Mouse (Mus musculus) limb, embryonic 15.5 days (tissue): ENCODE measurements around the gene Pcp4l1. TPM values are rescaled to one million over a fixed set of nuclear protein-coding genes. Genes with fewer than 3 reads are reported as not detected.
"Not testable (repeated sequence)": the region's sequence is repeated elsewhere in the genome, so short reads cannot be mapped to it uniquely, and the experiment has no call there.

Source experiments
- ATAC-seq: fragments of 200-750 bp; cut with Nextera tagmentation; 2 replicates; pipeline ENCODE4 v1.8.0; 2017; ENCODE audit warnings: low read depth, moderate TSS enrichment; ENCODE audit not compliant: insufficient number of reproducible peaks, low FRiP score, low TSS enrichment
- H3K27ac ChIP-seq: fragments of 300-500 bp; sonication (generic); 2 replicates; pipeline ENCODE4 v1.5.1; 2015; ENCODE audit warnings: moderate library complexity, mild to moderate bottlenecking, inconsistent platforms
- H3K27me3 ChIP-seq: fragments of 300-500 bp; sonication (generic); 2 replicates; pipeline ENCODE4 v1.6.1; 2015; ENCODE audit warnings: inconsistent platforms
- H3K36me3 ChIP-seq: fragments of 300-500 bp; sonication (generic); 2 replicates; pipeline ENCODE4 v1.6.1; 2015; ENCODE audit warnings: inconsistent platforms
- H3K4me1 ChIP-seq: fragments of 300-500 bp; sonication (generic); 2 replicates; pipeline ENCODE4 v1.6.1; 2015; ENCODE audit warnings: inconsistent platforms
- H3K4me2 ChIP-seq: fragments of 300-500 bp; sonication (generic); 2 replicates; pipeline ENCODE4 v1.6.1; 2015; ENCODE audit warnings: mild to moderate bottlenecking, inconsistent platforms
- H3K4me3 ChIP-seq: fragments of 300-500 bp; sonication (generic); 2 replicates; pipeline ENCODE4 v1.5.1; 2015; ENCODE audit warnings: mild to moderate bottlenecking, inconsistent platforms
- H3K9ac ChIP-seq: fragments of 300-500 bp; sonication (generic); 2 replicates; pipeline ENCODE4 v1.6.1; 2015; ENCODE audit warnings: inconsistent platforms
- H3K9me3 ChIP-seq: fragments of 300-500 bp; sonication (generic); 2 replicates; pipeline ENCODE4 v1.6.1; 2016; ENCODE audit warnings: inconsistent platforms
- WGBS: fragments of 180-500 bp; shearing (Covaris S2); methylation state at CpG from one replicate; pipeline ENCODE4 v1.1.7; 2015; 5-methylcytosine and 5-hydroxymethylcytosine counted together
- polyA plus RNA-seq: library from polyadenylated mRNA; unstranded; fragments of >200 nt; fragmentation: Nextera tagmentation; extraction: Ambion mirVana; gene quantifications from 2 replicates; pipeline ENCODE4 v1.2.1, GENCODE M21; 2015

The Pcp4l1 gene
- polyA plus RNA-seq, 1 experiment from 2014 or later = 5.8 TPM

DNA sequence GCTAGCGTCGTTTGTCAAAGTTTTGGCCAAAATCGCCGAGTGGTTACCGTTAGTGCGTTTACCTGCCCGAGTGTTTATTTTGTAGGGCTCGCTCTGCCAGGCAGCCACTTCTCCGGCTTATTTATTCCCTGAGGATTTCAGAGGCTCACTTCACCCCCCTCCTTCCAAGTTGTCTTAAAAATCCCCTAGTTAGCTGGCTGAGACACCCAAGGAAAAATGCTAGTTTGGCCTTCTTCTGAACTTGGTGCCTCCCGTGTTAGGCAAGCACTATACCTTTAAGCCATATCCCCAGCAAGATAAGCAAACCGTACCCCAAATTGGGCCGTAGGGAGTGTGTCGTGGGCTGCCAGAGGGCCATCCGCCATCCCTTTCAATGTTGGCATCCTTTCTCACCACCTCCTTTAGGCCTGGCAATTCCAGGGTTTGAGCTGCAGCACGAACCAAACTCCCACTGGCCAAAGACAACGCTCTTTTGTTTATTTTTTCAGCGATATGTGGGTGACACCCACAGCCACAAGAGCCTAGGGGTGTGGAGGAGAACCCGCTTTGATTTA is 45.2 kb downstream of the Pcp4l1 start:
- H3K36me3 ChIP-seq = peaks cover 2% of the 10 kb centered on the region; the same call in 1 of the 2 replicates
- ATAC-seq = no peak
- WGBS = 3% methylated on average over 18 of the region's 18 CpGs

DNA sequence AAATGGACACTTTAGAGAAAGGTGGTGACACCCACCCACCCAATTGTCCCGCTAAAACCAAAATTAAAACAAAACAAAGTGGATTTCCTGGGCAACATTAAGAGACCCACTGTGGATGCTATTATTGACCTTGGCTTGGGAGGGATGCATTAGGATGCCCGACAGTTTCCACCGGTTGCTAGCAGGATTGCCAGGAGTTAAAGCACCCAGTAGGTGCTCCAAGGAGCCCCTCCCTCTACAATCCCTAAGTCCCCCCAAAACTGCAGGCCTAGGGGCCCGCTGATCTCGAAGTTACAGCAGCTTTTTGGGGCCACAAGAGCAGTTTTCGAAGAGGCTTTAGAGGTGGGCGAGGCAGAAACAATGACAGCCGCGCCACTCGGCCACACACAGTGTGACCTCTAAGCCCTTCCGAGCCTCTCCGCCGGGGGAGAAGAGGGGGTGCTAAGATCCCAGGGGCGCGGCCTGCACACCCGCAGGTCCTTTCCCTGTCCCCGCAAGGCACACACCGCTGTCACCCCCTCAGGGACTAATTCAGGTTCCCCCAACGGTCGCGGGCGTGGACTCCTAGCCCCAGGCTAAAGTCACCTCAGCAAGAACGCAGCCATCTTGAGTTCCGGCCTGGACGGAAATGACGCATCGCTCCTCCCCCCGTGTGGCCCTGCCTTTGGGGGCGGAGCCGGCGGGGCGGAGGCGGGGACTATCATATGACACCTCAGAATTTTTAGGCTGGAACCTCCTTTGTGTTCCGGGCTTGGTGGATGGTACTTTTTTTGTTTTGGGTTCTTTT is 45.9 kb downstream of the Pcp4l1 start, which contains the start of the genes Sdhc and Mpz:
Sdhc (minus strand) TSS at position 630 of the 787 bp plus-strand sequence.
Mpz (plus strand) TSS at position 738 of the 787 bp plus-strand sequence.
- H3K36me3 ChIP-seq = peaks cover 8% of the 10 kb centered on the region; the same call in 1 of the 2 replicates
- peak; percentile 93 for ATAC-seq
- under 1% methylated on average over 34 of the region's 34 CpGs for WGBS
- H3K9ac ChIP-seq = peak within 1 kb of the TSS; percentile 90
- H3K4me2 ChIP-seq = peak within 1 kb of the TSS; percentile 85
- no peaks in the 10 kb centered on the region for H3K27me3 ChIP-seq
- H3K4me3 ChIP-seq = peak within 1 kb of the TSS; percentile 99
- H3K9me3 ChIP-seq = no peaks in the 10 kb centered on the region
- H3K27ac ChIP-seq = peak within 1 kb of the TSS; percentile 90
- peaks cover 14% of the 10 kb centered on the region for H3K4me1 ChIP-seq

More for the DNA sequence above, 45.2 kb downstream of the Pcp4l1 start:
- Histone ChIP-seq H3K27me3 (peaks cover 3% of the 10 kb centered on the region), H3K4me1 (peaks cover 14% of the 10 kb centered on the region), H3K27ac (peak overlapping the region; percentile 90), H3K9me3 (no peaks in the 10 kb centered on the region), H3K4me3 (peak overlapping the region; percentile 99), H3K9ac (peak overlapping the region; percentile 90), H3K4me2 (peak overlapping the region; percentile 85)

DNA sequence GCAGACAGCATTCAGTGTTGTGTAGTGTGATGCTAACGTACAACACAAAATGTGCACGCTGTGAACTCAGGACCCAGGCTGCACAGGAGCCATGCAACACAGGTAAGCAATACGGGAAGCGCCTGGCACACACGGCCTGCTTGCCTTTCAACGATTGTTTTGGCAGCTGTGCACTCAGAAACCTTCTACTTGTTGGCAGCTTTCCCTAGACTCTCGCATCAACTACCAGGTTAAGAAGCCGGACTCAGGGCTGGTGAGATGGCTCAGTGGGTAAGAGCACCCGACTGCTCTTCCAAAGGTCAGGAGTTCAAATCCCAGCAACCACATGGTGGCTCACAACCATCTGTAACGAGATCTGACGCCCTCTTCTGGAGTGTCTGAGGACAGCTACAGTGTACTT is 53.1 kb downstream of the Pcp4l1 start:
- H3K4me2 ChIP-seq, H3K9me3 ChIP-seq, H3K9ac ChIP-seq, H3K27me3 ChIP-seq, H3K4me3 ChIP-seq, H3K27ac ChIP-seq, ATAC-seq, H3K4me1 ChIP-seq: not testable (repeated sequence)
- H3K36me3 ChIP-seq = peaks cover 61% of the 10 kb centered on the region
- WGBS = 75% methylated on average over 11 of the region's 11 CpGs

DNA sequence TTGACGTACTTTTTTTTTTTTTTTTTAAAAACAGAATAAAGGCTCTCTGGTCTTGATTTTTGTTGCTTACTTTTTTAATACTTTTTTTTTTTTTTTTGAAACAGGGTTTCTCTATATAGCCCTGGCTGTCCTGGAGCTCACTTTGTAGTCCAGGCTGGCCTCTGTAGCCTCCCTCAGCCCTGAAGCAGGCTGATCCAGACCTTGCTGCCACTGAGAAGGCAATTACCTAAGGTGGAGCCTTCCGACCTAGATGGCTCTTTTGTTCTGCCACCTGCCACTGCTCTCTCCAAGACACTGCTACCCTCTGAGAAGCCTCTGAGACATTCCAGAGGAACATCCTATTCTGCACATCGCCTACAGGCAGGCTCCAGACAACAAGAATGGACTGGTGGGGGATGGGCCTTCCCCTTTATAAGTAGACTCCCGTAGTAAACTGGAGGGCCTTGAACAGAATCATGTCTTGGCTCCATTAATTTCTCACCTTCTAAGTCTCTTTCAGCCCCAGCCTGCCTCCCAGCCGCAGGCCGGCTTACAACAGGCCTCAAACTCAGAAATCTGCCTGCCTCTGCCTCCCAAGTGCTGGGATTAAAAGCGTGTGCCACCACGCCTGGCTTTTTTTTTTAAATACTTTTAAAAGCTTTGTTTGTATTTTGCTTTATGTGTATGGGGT is 58.4 kb downstream of the Pcp4l1 start:
- H3K4me1 ChIP-seq, H3K27ac ChIP-seq, H3K9ac ChIP-seq, H3K4me2 ChIP-seq, ATAC-seq, H3K9me3 ChIP-seq, H3K4me3 ChIP-seq, H3K27me3 ChIP-seq: not testable (repeated sequence)
- 87% methylated on average over 8 of the region's 8 CpGs for WGBS
- peaks cover 78% of the 10 kb centered on the region for H3K36me3 ChIP-seq

DNA sequence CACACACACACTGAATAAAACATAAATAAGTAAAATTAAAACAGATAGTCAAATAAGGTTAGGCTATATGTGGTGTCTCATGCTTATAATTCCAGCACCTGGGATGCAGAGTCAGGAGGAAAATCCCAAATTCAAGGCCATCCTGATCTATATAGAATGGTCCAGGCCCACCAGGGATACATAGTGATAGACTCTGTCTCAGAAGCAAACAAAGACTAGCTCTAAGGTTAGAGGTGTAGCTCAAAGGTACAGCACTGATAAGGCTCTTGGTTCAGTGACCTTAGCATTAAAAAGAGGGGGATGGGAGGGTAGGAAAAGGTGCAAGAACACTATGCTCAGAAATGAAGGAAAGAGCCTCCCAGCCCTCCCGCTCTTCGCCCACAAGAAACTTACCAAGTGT is 60.5 kb downstream of the Pcp4l1 start:
- H3K4me2 ChIP-seq = no peak overlapping the region
- H3K27me3 ChIP-seq = no peaks in the 10 kb centered on the region
- 96% methylated on average over 2 of the region's 2 CpGs for WGBS
- ATAC-seq = no peak
- no peak overlapping the region for H3K9ac ChIP-seq
- H3K4me1 ChIP-seq = no peaks in the 10 kb centered on the region
- H3K36me3 ChIP-seq = peaks cover 76% of the 10 kb centered on the region
- no peak overlapping the region for H3K4me3 ChIP-seq
- H3K27ac ChIP-seq = no peak overlapping the region
- H3K9me3 ChIP-seq = no peaks in the 10 kb centered on the region

DNA sequence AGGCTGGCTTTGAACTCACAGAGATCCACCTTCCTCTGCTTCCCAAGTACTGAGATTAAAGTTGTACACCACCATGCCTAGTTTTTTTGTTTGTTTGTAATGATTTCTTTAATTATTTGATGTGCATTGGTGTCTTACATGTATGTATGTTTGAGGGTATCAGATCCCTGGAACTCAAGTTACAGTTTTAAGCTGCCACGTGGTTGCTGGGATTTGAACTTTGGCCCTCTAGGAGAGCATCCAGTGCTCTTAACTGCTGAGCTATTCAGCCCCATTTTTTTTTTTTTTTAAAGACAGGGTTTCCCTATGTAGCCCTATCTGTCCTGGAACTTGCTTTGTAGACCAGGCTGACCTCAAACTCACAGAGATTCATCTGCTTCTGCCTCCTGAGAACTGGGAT is 65.1 kb downstream of the Pcp4l1 start:
- H3K36me3 ChIP-seq = peaks cover 72% of the 10 kb centered on the region
- H3K27me3 ChIP-seq = no peaks in the 10 kb centered on the region
- no peaks in the 10 kb centered on the region for H3K4me1 ChIP-seq
- no peak for ATAC-seq
- no peak overlapping the region for H3K4me3 ChIP-seq
- 81% methylated on average over 1 of the region's 1 CpGs for WGBS
- no peak overlapping the region for H3K27ac ChIP-seq
- no peak overlapping the region for H3K4me2 ChIP-seq
- no peaks in the 10 kb centered on the region for H3K9me3 ChIP-seq
- no peak overlapping the region for H3K9ac ChIP-seq

DNA sequence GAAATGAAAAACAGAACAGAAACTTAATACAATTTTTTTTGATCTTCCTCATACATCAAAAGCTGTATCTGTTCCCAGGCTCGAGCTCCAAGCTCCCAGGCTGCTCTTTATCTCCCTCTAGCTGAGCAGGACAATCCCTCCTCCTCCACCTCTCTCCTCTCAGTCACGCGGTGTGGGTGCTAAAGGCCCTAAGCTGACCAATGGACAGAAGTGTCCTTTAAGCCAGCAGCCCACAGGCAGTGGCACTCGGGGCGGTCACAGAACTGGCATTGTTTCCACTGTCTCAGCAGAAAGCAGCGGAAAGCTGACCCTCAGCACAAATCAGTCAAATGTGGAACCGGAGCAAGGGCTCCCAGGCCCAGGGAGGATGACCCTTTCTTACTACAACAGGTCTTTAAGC is 66.8 kb downstream of the Pcp4l1 start:
- WGBS = 71% methylated on average over 7 of the region's 7 CpGs
- peaks cover 57% of the 10 kb centered on the region for H3K36me3 ChIP-seq
- ATAC-seq = no peak

DNA sequence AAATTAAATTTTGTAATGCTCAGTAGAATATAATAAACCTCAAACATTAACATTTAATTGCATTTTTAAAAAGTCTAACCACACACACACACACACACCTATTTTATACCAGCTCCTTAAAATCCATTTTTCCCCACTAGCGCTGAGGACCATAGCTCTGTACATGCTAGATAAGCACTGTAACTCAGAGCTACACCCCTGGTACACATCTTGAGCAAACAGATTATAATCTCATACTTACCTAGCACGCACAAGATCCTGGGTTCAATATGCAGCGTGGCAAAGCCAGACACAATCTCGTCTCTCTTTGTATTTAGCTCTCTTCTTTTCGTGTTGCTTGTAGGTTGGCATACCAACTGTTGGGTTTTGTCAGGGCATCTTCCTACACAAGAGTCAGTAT is 71.7 kb downstream of the Pcp4l1 start:
- Histone ChIP-seq H3K4me2 (no peak overlapping the region), H3K4me3 (no peak overlapping the region), H3K9me3 (no peaks in the 10 kb centered on the region), H3K27ac (no peak overlapping the region), H3K9ac (no peak overlapping the region), H3K36me3 (peaks cover 21% of the 10 kb centered on the region), H3K4me1 (no peaks in the 10 kb centered on the region), H3K27me3 (no peaks in the 10 kb centered on the region)
- ATAC-seq = no peak
- 89% methylated on average over 5 of the region's 5 CpGs for WGBS

More for the DNA sequence above, 66.8 kb downstream of the Pcp4l1 start:
- Histone ChIP-seq H3K9me3 (no peaks in the 10 kb centered on the region), H3K27me3 (no peaks in the 10 kb centered on the region), H3K27ac (no peak overlapping the region), H3K4me3 (no peak overlapping the region), H3K4me2 (no peak overlapping the region), H3K9ac (no peak overlapping the region), H3K4me1 (no peaks in the 10 kb centered on the region)

Other genes with a start within 250 kb of the Pcp4l1 start
- 3.2 and 3.8 TPM in 2 replicates for gene Fcgr2b, start 219.7 kb downstream of the Pcp4l1 start, polyA plus RNA-seq
- 1.0 and 1.1 TPM in 2 replicates for gene Fcgr4, start 177.3 kb downstream of the Pcp4l1 start, polyA plus RNA-seq
- 25.9 and 32.2 TPM in 2 replicates for gene Fcgr3, start 131.3 kb downstream of the Pcp4l1 start, polyA plus RNA-seq
- gene Cfap126, start 82.3 kb downstream of the Pcp4l1 start, polyA plus RNA-seq = 1.1 and 2.2 TPM in 2 replicates
- 235 and 256 TPM in 2 replicates for gene Sdhc, start 45.7 kb downstream of the Pcp4l1 start, polyA plus RNA-seq
- gene Mpz, start 45.6 kb downstream of the Pcp4l1 start, polyA plus RNA-seq = 6.8 and 9.3 TPM in 2 replicates
- gene Nr1i3, start 17.7 kb upstream of the Pcp4l1 start, polyA plus RNA-seq = 0.11 and 0.33 TPM in 2 replicates
- 29.8 and 32.7 TPM in 2 replicates for gene Tomm40l, start 26.2 kb upstream of the Pcp4l1 start, polyA plus RNA-seq
- gene Apoa2, start 28.8 kb upstream of the Pcp4l1 start, polyA plus RNA-seq = 3.6 and 17.5 TPM in 2 replicates
- gene Fcer1g, start 38.1 kb upstream of the Pcp4l1 start, polyA plus RNA-seq = 94.7 and 98.6 TPM in 2 replicates
- gene Adamts4, start 54.2 kb upstream of the Pcp4l1 start, polyA plus RNA-seq = 17.6 and 19.4 TPM in 2 replicates
- gene Ndufs2, start 55.1 kb upstream of the Pcp4l1 start, polyA plus RNA-seq = 217 and 252 TPM in 2 replicates
- 63.2 and 69.1 TPM in 2 replicates for gene B4galt3, start 74.1 kb upstream of the Pcp4l1 start, polyA plus RNA-seq
- gene Ppox, start 84.9 kb upstream of the Pcp4l1 start, polyA plus RNA-seq = 44.7 and 49.5 TPM in 2 replicates
- 81.5 and 83.1 TPM in 2 replicates for gene Usp21, start 91.7 kb upstream of the Pcp4l1 start, polyA plus RNA-seq
- gene Ufc1, start 98.8 kb upstream of the Pcp4l1 start, polyA plus RNA-seq = 113 and 116 TPM in 2 replicates
- 52.2 and 56.9 TPM in 2 replicates for gene Dedd, start 132.9 kb upstream of the Pcp4l1 start, polyA plus RNA-seq
- gene Nit1, start 149.4 kb upstream of the Pcp4l1 start, polyA plus RNA-seq = 38.8 and 38.9 TPM in 2 replicates
- 93.0 and 95.1 TPM in 2 replicates for gene Pfdn2, start 149.4 kb upstream of the Pcp4l1 start, polyA plus RNA-seq
- gene Klhdc9, start 164.5 kb upstream of the Pcp4l1 start, polyA plus RNA-seq = 1.5 TPM in 2 replicates
- gene Nectin4, start 173.8 kb upstream of the Pcp4l1 start, polyA plus RNA-seq = 56.3 and 61.5 TPM in 2 replicates
- gene Arhgap30, start 192.7 kb upstream of the Pcp4l1 start, polyA plus RNA-seq = 2.9 and 3.2 TPM in 2 replicates
- 71.1 and 75.8 TPM in 2 replicates for gene Usf1, start 215.0 kb upstream of the Pcp4l1 start, polyA plus RNA-seq
- gene Tstd1, start 222.6 kb upstream of the Pcp4l1 start, polyA plus RNA-seq = 5.2 and 8.5 TPM in 2 replicates
- 68.3 and 70.6 TPM in 2 replicates for gene F11r, start 241.3 kb upstream of the Pcp4l1 start, polyA plus RNA-seq